Mouse (Mus musculus) gastrocnemius, postnatal 10 days (tissue): ENCODE measurements around the gene Spag8. TPM values are rescaled to one million over a fixed set of nuclear protein-coding genes. Genes with fewer than 3 reads are reported as not detected.

Source experiments
- DNase-seq: peaks from one replicate; pipeline ENCODE4 v3.0.0; 2021; ENCODE audit warnings: mixed read lengths
- total RNA-seq, 2 experiments: library from RNA; stranded (reverse); gene quantifications; 2 replicates each; pipeline ENCODE4 v1.2.3; 2021

The Spag8 gene
- total RNA-seq, 2 experiments from 2014 or later: 0.38 TPM; not detected in 1

- no peak for DNase-seq
Observed at GRCm38 (mm10) chr4:43652726-43653125, 668 bp downstream of the Spag8 start.

DNA sequence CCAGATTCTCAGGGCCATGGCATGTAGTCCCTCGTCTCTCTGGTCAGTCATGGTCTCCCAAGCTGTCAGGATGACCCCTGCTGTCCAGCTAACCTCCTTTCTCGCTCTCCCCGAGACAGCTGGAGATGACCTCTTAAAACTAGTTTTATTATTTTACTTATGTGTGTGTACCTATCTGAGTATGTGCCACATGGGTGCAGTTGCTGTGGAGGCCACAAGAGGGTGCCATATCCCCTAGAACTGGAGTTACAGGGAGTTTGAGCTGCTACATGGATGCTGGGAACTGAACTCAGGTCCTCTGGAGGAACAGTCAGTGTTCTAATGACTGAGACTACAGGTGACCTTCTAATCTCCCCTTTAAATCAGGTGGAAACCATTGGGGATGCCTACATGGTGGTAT is 3.6 kb downstream of the Spag8 start:
- DNase-seq: no peak

DNA sequence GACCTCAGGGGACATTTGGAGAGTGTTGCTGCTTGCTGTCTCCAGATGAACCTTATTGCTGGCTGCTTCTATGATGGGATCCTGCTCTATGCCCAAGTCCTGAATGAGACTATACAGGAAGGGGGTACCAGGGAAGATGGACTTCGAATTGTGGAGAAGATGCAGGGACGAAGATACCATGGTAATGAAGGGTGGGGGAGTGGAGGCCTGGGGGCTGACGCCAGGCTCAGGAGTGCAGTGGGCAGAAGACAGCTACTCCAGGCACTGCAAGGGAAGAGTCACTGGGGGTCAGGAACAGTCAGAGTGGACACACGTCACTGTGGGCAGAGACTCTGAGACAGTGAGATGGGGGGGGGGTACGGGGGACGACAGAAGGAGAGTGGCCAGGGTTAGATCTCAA is 12.9 kb downstream of the Spag8 start:
- DNase-seq: no peak

- no peak for DNase-seq
Observed at GRCm38 (mm10) chr4:43640076-43640475, 13.3 kb downstream of the Spag8 start.

DNA sequence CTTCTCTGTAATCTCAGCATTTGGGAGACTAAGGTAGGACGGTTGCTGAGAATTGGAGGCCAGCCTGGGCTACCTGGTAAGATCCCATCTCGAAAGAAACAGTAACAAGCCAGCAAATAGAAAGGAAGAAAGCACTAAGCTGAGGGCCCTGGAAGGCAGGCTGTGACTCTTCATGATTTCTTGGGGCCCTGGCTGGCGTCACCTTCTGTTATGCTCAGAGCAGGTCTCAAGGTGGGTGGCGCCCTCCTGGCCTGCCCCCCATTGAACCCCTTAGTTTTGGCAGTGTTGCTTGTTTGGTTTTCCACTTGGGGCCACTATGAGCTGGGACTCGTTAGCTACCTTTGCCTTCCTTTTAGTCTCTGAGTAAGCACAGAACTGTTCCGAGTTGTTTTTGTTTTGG is 16.6 kb downstream of the Spag8 start:
- no peak for DNase-seq

DNA sequence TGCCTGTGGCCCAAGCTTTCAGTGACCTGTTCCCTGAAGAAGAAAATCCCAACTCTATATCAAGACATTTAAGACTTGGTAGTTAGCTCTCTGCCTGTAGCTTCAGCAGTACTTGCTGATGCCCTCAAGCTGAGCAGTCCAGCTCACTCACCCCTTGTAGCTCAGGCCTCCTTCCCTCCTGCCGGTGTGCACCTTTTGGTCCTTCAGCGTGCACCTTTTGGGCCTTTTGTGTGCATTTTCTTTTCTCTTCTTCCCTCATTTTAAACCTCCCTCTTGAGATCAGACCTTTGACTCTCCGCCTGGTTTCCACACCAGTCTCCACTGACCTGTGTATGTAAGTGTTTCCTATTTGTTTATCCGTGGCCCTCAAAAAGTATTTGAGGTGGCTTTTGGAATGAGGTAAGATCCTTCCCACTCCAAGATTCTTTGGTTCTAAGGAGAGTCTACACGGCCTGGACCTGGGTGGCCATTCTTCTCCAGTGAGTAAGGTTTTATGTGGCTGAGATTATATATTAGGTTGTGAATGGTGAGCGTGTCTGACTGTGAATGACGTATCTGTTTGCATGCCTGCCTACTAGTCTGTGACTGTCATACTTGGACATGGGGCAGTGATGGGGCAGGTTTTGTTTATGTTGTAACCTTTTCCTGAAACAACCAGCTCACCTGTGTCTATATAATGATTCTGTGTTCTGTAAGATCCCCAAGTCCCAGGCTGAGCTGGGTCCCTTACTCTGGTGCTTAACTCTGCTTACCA is 18.6 kb downstream of the Spag8 start:
- DNase-seq: no peak

GRCm38 (mm10) chr4:43633736-43634135 is 19.7 kb downstream of the Spag8 start:
- DNase-seq: no peak

- no peak for DNase-seq
Observed at GRCm38 (mm10) chr4:43633296-43633695, 20.1 kb downstream of the Spag8 start.

DNA sequence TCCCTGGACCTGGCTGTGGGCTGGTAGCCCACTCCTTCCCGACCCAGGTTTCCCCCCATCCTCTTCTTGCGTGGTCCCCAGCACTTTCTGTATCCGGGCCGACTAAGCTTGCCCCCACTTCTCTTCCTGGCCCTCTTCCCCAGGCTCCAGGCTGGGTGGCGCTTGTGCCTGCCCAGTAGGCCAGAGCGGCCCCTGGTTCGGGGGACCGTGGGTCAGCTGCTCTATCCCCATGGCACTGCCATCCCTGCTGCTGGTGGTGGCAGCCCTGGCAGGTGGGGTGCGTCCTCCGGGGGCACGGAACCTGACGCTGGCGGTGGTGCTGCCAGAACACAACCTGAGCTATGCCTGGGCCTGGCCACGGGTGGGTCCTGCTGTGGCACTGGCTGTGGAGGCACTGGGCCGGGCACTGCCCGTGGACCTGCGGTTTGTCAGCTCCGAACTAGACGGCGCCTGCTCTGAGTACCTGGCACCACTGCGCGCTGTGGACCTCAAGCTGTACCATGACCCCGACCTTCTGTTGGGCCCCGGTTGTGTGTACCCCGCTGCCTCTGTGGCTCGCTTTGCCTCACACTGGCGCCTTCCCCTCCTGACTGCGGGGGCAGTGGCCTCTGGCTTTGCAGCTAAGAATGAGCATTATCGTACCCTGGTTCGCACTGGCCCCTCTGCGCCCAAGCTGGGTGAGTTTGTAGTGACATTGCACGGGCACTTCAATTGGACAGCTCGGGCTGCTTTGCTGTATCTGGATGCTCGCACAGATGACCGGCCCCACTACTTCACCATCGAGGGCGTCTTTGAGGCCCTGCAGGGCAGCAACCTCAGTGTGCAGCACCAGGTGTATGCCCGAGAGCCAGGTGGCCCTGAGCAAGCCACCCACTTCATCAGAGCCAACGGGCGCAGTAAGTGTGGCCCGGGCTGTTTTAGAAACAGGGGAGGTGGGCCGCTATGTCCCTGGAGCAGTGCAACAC is 21.2 kb downstream of the Spag8 start:
- DNase-seq: peak; percentile 37

GRCm38 (mm10) chr4:43631046-43631955 is 22.1 kb downstream of the Spag8 start, which contains the start of gene Npr2:
Npr2 (plus strand) TSS chr4:43631935.
- DNase-seq: peak; percentile 60

- DNase-seq: no peak
Observed at GRCm38 (mm10) chr4:43630671-43631045, 22.7 kb downstream of the Spag8 start.

DNA sequence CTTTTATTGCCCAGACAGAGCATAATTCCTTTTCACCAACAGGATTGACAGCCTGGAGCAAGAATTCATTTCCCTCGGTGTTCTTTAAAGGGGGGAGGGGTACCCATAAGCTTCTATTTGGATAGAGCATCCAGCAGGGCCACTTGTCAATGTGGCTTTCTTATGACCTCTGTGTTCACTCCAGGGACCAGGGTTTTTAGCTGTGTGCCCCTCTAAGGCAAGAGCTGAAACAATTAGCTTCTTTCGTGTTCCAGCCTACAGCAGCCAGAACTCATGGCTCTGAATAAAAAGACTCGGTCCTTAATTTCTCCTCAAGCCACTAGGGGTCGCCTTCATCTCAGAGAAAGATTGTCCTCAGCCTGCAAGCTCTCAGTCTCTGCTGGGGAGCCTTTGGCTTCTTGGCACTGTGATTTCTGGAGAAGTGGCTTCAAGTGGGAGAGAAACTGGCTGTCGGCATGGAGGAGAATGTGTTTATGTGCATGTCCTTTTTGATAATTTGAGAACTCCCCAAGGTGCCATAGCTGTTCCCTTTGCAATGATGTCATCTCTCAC is 23.3 kb downstream of the Spag8 start:
- peak; percentile 66 for DNase-seq

DNA sequence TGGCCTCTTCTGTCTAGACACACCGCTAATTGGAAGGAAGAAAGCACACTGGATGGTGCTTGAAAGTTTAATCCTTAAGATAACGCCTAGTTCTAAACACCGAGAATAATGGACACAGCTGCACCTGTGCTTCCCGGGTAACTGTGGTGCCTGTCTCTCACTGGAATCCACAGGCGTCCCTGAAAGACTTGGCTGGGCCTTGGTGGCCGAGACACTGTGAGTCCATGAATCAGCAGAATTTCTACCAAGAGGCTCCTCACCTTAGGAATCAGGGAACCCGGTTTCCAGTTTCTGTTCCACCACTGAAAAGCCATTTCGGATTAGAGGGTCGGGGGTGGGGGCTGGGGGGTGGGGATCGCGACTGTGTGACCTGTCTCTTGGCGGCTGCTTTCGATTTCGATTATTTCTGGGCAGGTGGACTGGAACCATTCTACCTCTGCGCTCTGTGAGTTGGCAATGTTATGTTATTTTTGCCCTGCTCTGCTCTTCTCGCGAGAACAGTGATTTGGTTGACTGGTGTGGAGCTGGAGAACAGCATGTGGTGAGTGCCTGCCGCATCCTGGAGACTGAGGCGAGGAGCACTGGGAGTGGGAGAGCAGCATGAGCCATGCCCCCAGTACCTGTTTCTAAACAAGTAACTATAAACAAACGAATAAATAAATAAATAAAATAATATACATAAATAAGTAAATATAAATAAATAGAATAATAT is 24.1 kb downstream of the Spag8 start:
- DNase-seq: no peak

DNA sequence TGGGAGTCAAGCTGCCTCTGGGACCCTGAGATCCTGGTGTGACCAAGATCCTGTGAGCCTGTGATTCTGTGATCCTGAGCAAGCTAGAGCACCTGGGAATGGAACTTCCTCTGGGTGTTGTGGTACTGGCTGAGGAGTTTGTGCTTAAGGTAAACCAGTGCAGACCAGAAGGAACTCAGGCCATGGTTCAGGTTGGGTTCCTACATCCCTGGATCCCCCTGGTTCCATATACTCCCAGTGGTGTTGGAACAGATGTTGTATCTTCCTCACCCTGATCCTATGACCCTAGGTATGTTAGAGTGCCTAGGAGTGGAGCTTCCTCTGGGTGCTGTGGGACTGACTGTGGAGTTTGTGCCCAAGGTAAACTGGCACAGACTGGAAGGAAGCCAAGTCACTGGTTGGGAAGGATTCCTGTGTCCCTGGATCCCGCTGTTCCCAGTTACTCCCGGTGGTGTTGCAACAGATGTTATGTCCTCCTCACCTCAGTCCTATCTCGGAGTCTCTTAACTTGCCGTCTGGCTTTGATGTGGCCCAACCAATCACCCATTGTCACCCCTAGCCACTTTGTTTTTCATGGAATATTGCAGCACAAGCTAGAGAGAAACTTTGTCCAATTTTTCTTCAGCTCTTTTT is 33.1 kb downstream of the Spag8 start:
- no peak for DNase-seq

GRCm38 (mm10) chr4:43613060-43613730 is 40.2 kb downstream of the Spag8 start:
- no peak for DNase-seq

- no peak for DNase-seq
Observed at GRCm38 (mm10) chr4:43612534-43612933, 40.9 kb downstream of the Spag8 start.

DNA sequence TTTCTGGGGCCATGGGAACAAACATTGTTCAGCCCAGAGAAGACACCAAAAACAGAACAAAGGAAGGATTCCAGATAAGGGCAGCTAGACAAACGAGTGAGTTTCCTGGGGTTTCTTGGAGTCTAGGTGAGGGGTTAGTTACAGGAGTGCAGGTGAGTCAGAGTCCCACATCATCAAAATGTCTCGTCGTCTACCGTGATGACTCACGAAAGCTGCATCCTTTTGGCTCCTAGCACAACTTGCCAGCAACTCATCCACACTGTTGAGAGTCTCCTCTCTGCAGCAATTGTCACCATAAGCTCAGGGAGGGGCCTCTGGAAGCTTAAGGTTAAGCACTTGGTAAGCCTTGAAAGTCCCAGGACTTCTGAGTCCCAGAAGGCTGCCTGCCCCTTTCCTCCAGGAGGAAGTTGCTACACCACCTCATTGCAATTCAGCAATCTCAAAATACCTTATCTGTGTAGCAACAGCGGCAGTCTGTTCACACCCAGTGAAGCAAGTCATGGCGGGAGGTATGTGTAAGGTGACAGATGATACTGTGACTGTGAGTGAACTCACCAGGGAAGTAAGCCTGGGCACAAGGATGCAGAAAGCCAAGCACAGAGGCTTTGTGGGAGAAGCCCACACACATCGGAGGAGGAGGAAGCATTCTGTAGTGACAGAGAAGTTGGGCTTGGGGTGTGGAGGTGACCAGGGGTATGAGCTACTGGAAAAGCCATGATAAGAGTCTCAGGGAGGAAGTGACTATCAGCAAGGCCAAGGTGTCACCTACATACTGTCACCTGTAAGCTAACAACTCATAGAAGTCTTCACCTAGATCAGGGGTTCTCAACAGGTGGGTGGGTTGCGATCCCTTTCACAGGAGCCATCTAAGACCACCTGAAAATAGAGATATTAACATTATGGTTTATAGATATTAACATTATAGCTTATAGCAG is 48.4 kb downstream of the Spag8 start:
- no peak for DNase-seq

DNA sequence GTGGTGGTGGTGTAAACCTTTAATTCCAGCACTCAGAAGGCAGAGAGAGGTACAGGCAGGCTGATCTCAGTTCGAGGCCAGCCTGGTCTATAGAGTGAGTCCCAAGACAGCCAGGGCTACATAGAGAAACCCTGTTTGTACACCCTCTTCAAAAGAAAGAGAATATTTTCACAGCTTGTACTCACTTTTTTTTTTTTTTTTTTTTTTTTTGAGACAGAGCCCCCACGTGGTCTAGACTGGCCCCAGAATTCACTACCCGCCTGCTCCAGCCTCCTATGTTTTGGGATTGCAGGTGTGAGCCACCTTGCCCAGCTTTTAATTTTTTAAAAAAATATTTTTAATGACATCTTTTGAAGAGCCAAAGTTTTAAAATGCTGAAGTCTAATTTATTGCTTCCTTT is 49.3 kb downstream of the Spag8 start:
- DNase-seq: no peak
